Comparison of ENCODE assay signal across 16 mouse cellular contexts in the genomic region with DNA sequence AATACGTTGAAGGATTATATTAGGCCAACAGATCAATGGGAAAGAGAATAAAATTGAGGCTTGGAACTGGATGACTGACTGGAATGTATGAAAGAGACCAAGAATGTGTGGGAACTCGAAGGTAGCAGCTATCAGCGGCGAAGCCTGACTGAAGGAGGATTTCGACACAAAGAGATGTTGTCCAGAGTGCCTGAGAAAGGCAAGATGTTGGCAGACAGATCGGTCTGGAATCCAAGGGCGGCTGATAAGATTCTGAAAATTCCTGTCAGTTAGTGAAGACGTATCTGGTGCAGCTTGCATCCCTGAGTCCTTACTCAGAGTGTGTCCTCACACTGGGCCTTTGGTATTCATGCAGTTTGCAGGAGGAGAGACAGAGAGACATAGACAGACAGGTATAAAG.
DNase-seq lines count a peak whose midpoint lies in the region; ATAC-seq and TF ChIP-seq lines count a peak whose summit lies in the region.
"Had no signal": no experiment of that assay in that cellular context is flagged by ENCODE, and none has a peak within 500 bp of the region (broad histone marks: within the 10 kb centered on the region; RNA-seq: fewer than 3 reads in every experiment).

No protein-coding gene starts in this region.

- no peaks in the 10 kb centered on the region for H3K9me3 ChIP-seq in heart, embryonic 15.5 days (replicated peaks)
- H3K9me3 ChIP-seq in lung, embryonic 16.5 days (ENCODE audit: control insufficient read depth, low read length): no peaks in the 10 kb centered on the region
- H3K9me3 ChIP-seq: embryonic facial prominence, embryonic 12.5 days; forebrain, embryonic 13.5 days; hindbrain, embryonic 15.5 days; liver, embryonic 13.5 days had no signal

- H3K4me1 ChIP-seq in heart, embryonic 15.5 days (replicated peaks): peaks cover 10% of the 10 kb centered on the region
- peaks cover 6% of the 10 kb centered on the region; the same call in 1 of the 2 replicates for H3K4me1 ChIP-seq in lung, embryonic 16.5 days (replicated peaks; ENCODE audit: control insufficient read depth, insufficient read depth, low read length)
- H3K4me1 ChIP-seq in cerebellum, adult 2 months (ENCODE audit: control insufficient read depth, insufficient read depth, low read length): no peaks in the 10 kb centered on the region
- H3K4me1 ChIP-seq: embryonic facial prominence, embryonic 12.5 days; forebrain, embryonic 13.5 days; hindbrain, embryonic 15.5 days; liver, embryonic 13.5 days had no signal

- H3K27ac ChIP-seq in heart, embryonic 15.5 days: no peak overlapping the region; the same call in 1 of the 2 replicates
- no peak overlapping the region for H3K27ac ChIP-seq in lung, embryonic 16.5 days (ENCODE audit: low read length)
- no peak overlapping the region for H3K27ac ChIP-seq in cerebellum, adult 2 months (ENCODE audit: insufficient read depth, low read length)
- H3K27ac ChIP-seq: embryonic facial prominence, embryonic 12.5 days; forebrain, embryonic 13.5 days; hindbrain, embryonic 15.5 days; liver, embryonic 13.5 days had no signal

- peak; percentile 77 for DNase-seq in NIH3T3 (ENCODE audit: low read depth)
- DNase-seq in fibroblast of lung, adult 2 months (ENCODE audit: low read depth): peak; percentile 92
- no peak for DNase-seq in c-Kit-positive CD71-positive TER-119-positive erythroid progenitor cells, embryonic 14.5 days (ENCODE audit: low spot score)
- no peak for DNase-seq in cerebellum, adult 2 months
- no peak for DNase-seq in natural killer cell, adult 2 months (ENCODE audit: low spot score in 2 of 2)
- DNase-seq: cerebellum, adult 18-20 months; gastrocnemius, postnatal 10 days; layer of hippocampus, adult 9-11 months; liver, embryonic 13.5 days; thymus, postnatal 25 days had no signal

- no peak overlapping the region for H3K4me2 ChIP-seq in heart, embryonic 15.5 days
- H3K4me2 ChIP-seq in lung, embryonic 16.5 days (ENCODE audit: low read depth, low read length): no peak overlapping the region
- H3K4me2 ChIP-seq: embryonic facial prominence, embryonic 12.5 days; forebrain, embryonic 13.5 days; hindbrain, embryonic 15.5 days; liver, embryonic 13.5 days had no signal

- H3K9ac ChIP-seq in heart, embryonic 15.5 days: no peak overlapping the region
- H3K9ac ChIP-seq in lung, embryonic 16.5 days (ENCODE audit: low read length): no peak overlapping the region
- H3K9ac ChIP-seq: embryonic facial prominence, embryonic 12.5 days; forebrain, embryonic 13.5 days; hindbrain, embryonic 15.5 days; liver, embryonic 13.5 days had no signal

- no peaks in the 10 kb centered on the region; the same call in 1 of the 2 replicates for H3K27me3 ChIP-seq in heart, embryonic 15.5 days
- no peaks in the 10 kb centered on the region for H3K27me3 ChIP-seq in lung, embryonic 16.5 days (ENCODE audit: control insufficient read depth, insufficient read depth, low read depth, low read length)
- H3K27me3 ChIP-seq in cerebellum, adult 2 months (ENCODE audit: control insufficient read depth, insufficient read depth, low read length): no peaks in the 10 kb centered on the region
- H3K27me3 ChIP-seq: embryonic facial prominence, embryonic 12.5 days; forebrain, embryonic 13.5 days; hindbrain, embryonic 15.5 days; liver, embryonic 13.5 days had no signal

- WGBS in heart, embryonic 15.5 days: 22% methylated on average over 8 of the region's 8 CpGs
- 37% methylated on average over 8 of the region's 8 CpGs for WGBS in lung, embryonic 16.5 days
- WGBS in cerebellum, adult 2 months: 88% methylated on average over 8 of the region's 8 CpGs

- TF ChIP-seq POLR2A in cerebellum, adult 2 months (IDR thresholded peaks at IDR 0.05; ENCODE audit: borderline replicate concordance, insufficient read depth, low read length): no peak

- H3K4me3 ChIP-seq in heart, embryonic 15.5 days: no peak overlapping the region
- no peak overlapping the region for H3K4me3 ChIP-seq in lung, embryonic 16.5 days (ENCODE audit: low read length)
- no peak overlapping the region for H3K4me3 ChIP-seq in cerebellum, adult 2 months (replicated peaks; ENCODE audit: insufficient read depth, low read depth, low read length)
- H3K4me3 ChIP-seq: embryonic facial prominence, embryonic 12.5 days; forebrain, embryonic 13.5 days; hindbrain, embryonic 15.5 days; liver, embryonic 13.5 days; megakaryocyte, embryonic 14.5 days had no signal

- TF ChIP-seq CTCF in cerebellum, adult 2 months (IDR thresholded peaks at IDR 0.05; ENCODE audit: borderline replicate concordance, insufficient read depth, low read depth, low read length): no peak

- no peaks in the 10 kb centered on the region for H3K36me3 ChIP-seq in heart, embryonic 15.5 days
- no peaks in the 10 kb centered on the region for H3K36me3 ChIP-seq in lung, embryonic 16.5 days (ENCODE audit: control insufficient read depth, insufficient read depth, low read length)
- H3K36me3 ChIP-seq: embryonic facial prominence, embryonic 12.5 days; liver, embryonic 13.5 days had no signal

- peak; percentile 64; the same call in 1 of the 2 replicates for ATAC-seq in heart, embryonic 15.5 days (replicated peaks; ENCODE audit: insufficient number of reproducible peaks, insufficient read depth, low FRiP score, low read depth)
- ATAC-seq in lung, embryonic 16.5 days (ENCODE audit: low read depth): peak; percentile 68
- ATAC-seq: forebrain, embryonic 13.5 days had no signal

Comparison
In these comparisons a context has a peak if more than half of its experiments do, and no peak if none do; other contexts are left out.
1. DNase-seq: peak in NIH3T3 (single experiment) and fibroblast of lung, adult 2 months (single experiment); none in c-Kit-positive CD71-positive TER-119-positive erythroid progenitor cells, embryonic 14.5 days (single experiment), cerebellum, adult 2 months (0 of 2) and natural killer cell, adult 2 months (0 of 2).